Mouse (Mus musculus) large intestine, adult 2 months (tissue): ENCODE data around the gene Ap1b1. TPM values are rescaled to one million over a fixed set of nuclear protein-coding genes. Genes with fewer than 3 reads are reported as not detected.

ENCODE experiments used
- DNase-seq: peaks from one replicate; pipeline ENCODE4 v3.0.0-alpha.2; 2012; ENCODE audit warnings: low read depth, low spot score
- WGBS: fragments of 180-500 bp; shearing (Covaris S2); methylation state at CpG from one replicate; pipeline ENCODE4 v1.1.7; 2018; 5-methylcytosine and 5-hydroxymethylcytosine counted together
- polyA plus RNA-seq: library from polyadenylated mRNA; depleted of rRNA; stranded (reverse); fragments of >200 nt; gene quantifications from 2 replicates; pipeline ENCODE4 v1.2.3, GENCODE M21; 2012; rRNA removed

The Ap1b1 gene
- polyA plus RNA-seq, 1 experiment, result 76.6 TPM

DNA sequence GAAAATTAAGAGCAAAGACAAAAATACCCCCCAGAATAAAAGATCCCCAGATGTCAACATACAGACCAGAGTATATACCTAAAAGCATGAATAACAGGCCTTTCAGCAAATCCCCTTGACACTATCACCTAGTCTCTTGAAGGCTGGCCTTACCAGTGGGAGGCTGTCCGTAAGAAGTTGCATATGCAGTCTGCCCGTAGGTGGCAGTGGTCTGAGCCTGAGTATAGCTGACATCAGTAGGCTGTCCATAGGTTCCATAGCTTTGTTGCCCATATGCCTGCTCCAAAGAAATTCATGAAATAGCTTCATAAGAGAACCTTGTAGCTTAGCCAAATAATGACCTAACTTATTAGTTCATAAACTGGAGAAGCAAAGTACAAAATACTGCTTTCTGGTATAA, 105.1 kb downstream of the Ap1b1 start:
- 26% methylated on average over 2 of the region's 2 CpGs for WGBS
- DNase-seq, result no peak

Other genes with a start within 250 kb of the Ap1b1 start
- gene Cabp7, start 240.0 kb upstream of the Ap1b1 start, polyA plus RNA-seq, result 0.04 TPM in 1 of 2 replicates, not detected in the other
- 35.6 and 53.5 TPM in 2 replicates for gene Nf2, start 137.3 kb upstream of the Ap1b1 start, polyA plus RNA-seq
- gene Nipsnap1, start 112.9 kb upstream of the Ap1b1 start, polyA plus RNA-seq, result 26.4 and 70.0 TPM in 2 replicates
- 22.3 and 24.6 TPM in 2 replicates for gene Thoc5, start 91.5 kb upstream of the Ap1b1 start, polyA plus RNA-seq
- 0.12 and 0.24 TPM in 2 replicates for gene Nefh, start 38.8 kb upstream of the Ap1b1 start, polyA plus RNA-seq
- 0.91 and 1.1 TPM in 2 replicates for gene Rasl10a, start 71.3 kb downstream of the Ap1b1 start, polyA plus RNA-seq
- 55.7 and 66.2 TPM in 2 replicates for gene Gas2l1, start 78.5 kb downstream of the Ap1b1 start, polyA plus RNA-seq
- 19.7 and 20.3 TPM in 2 replicates for gene Rhbdd3, start 112.1 kb downstream of the Ap1b1 start, polyA plus RNA-seq
- gene Ewsr1, start 112.4 kb downstream of the Ap1b1 start, polyA plus RNA-seq, result 149 and 350 TPM in 2 replicates
- gene Emid1, start 165.4 kb downstream of the Ap1b1 start, polyA plus RNA-seq, result 14.9 and 18.0 TPM in 2 replicates